Mouse (Mus musculus): ENCODE results near the gene Selenbp1. TPM values are rescaled to one million over a fixed set of nuclear protein-coding genes. Genes with fewer than 3 reads are reported as not detected.

Gene Selenbp1
- polyA plus RNA-seq (2012; rRNA removed) = 8.0 and 12.3 TPM in 2 replicates

GRCm38 (mm10) chr3:94932809-94933564 is at the start of gene Selenbp1:
Gene Selenbp1 (plus strand): TSS chr3:94933056.

GRCm38 (mm10) chr3:94886316-94887224 is 46.3 kb upstream of the Selenbp1 start, which contains the start of gene Psmb4:
Gene Psmb4 (minus strand): TSS chr3:94886961.

GRCm38 (mm10) chr3:94953764-94954616 is 21.1 kb downstream of the Selenbp1 start, which contains the start of gene Rfx5:
Gene Rfx5 (plus strand): TSS chr3:94954075.

GRCm38 (mm10) chr3:94974528-94975422 is 41.9 kb downstream of the Selenbp1 start, which contains the start of gene Pi4kb:
Gene Pi4kb (plus strand): TSS chr3:94974731.

Other genes starting within 250 kb of the Selenbp1 start
- 0.35 and 0.37 TPM in 2 replicates for gene Selenbp2, start 239.5 kb upstream of the Selenbp1 start, polyA plus RNA-seq (2012; rRNA removed)
- gene Cgn, start 146.6 kb upstream of the Selenbp1 start, polyA plus RNA-seq (2012; rRNA removed) = 3.7 and 5.4 TPM in 2 replicates
- 44.4 and 57.8 TPM in 2 replicates for gene Pogz, start 95.5 kb upstream of the Selenbp1 start, polyA plus RNA-seq (2012; rRNA removed)
- 285 and 374 TPM in 2 replicates for gene Psmb4, start 46.1 kb upstream of the Selenbp1 start, polyA plus RNA-seq (2012; rRNA removed)
- 14.8 and 22.8 TPM in 2 replicates for gene Rfx5, start 21.0 kb downstream of the Selenbp1 start, polyA plus RNA-seq (2012; rRNA removed)
- 23.2 and 47.1 TPM in 2 replicates for gene Pi4kb, start 41.7 kb downstream of the Selenbp1 start, polyA plus RNA-seq (2012; rRNA removed)
- gene Zfp687, start 82.4 kb downstream of the Selenbp1 start, polyA plus RNA-seq (2012; rRNA removed) = 29.7 and 31.1 TPM in 2 replicates
- gene Psmd4, start 109.6 kb downstream of the Selenbp1 start, polyA plus RNA-seq (2012; rRNA removed) = 271 and 275 TPM in 2 replicates
- 33.8 and 81.9 TPM in 2 replicates for gene Pip5k1a, start 173.9 kb downstream of the Selenbp1 start, polyA plus RNA-seq (2012; rRNA removed)
- 193 and 212 TPM in 2 replicates for gene Vps72, start 178.0 kb downstream of the Selenbp1 start, polyA plus RNA-seq (2012; rRNA removed)
- gene Tmod4, start 191.4 kb downstream of the Selenbp1 start, polyA plus RNA-seq (2012; rRNA removed) = 1.0 and 2.2 TPM in 2 replicates
- gene Scnm1, start 201.0 kb downstream of the Selenbp1 start, polyA plus RNA-seq (2012; rRNA removed) = 115 and 209 TPM in 2 replicates
- 11.6 and 14.4 TPM in 2 replicates for gene Lysmd1, start 201.0 kb downstream of the Selenbp1 start, polyA plus RNA-seq (2012; rRNA removed)
- gene Tnfaip8l2, start 209.3 kb downstream of the Selenbp1 start, polyA plus RNA-seq (2012; rRNA removed) = 1.4 and 1.6 TPM in 2 replicates
- gene Sema6c, start 227.4 kb downstream of the Selenbp1 start, polyA plus RNA-seq (2012; rRNA removed) = 64.4 and 77.1 TPM in 2 replicates